Mouse (Mus musculus): ENCODE results near the gene Gmnn.

The Gmnn gene

GRCm38 (mm10) chr13:24702128-24702527 is 59.6 kb downstream of the Gmnn start:
- no peak for DNase-seq

All from kidney, postnatal 10 days (tissue).